Mouse (Mus musculus) hindlimb bud, embryonic 11.5 days (tissue): Measurements from ENCODE around the gene Olfr476.
"Not testable (repeated sequence)": the region's sequence is repeated elsewhere in the genome, so short reads cannot be mapped to it uniquely, and the experiment has no call there.

ENCODE experiments used
- DNase-seq: peaks from one replicate; pipeline ENCODE4 v3.0.0-alpha.2; 2012; ENCODE audit warnings: low read depth, low spot score; ENCODE audit errors: extremely low spot score

Olfr476 gene

DNA sequence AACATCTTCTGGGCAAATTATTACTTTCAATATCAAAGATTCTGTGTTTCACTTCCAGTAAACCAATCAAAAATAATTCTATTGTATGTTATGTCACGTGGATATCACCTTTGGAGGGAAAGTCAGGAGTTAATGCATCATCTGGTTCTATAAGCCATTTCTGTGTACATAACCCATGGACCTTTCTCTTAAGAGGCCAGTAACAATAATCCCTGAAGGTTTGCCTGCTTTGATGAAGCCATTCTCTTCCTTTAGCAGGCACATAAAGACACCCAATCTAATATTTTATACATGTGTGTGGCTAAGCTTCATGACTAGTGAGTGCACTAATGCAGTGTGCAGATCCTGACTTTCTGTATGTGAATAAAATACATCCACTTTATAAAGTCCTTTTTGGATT, at the start of gene Olfr476:
Gene Olfr476 (plus strand): TSS at position 301 of the 400 bp plus-strand sequence.
- no peak for DNase-seq

DNA sequence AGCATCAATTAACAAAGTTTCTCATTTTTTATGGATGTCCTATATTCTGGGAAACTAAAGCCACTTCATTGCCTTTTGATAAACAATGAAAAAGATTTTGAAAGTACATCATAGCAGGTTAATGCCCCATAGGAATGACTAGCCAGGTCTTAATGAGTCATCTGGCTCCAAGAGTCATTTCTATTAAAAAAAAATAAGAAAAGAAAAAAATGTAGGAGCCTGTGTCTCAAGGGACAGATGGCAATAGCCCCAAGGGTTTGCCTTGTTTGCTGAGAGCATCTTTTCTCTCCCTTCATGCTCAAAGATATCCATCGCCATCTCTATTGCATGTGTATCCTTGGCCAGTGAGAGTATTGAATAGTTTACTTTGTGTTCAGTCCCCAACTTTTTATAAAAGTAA, 34.5 kb upstream of the Olfr476 start, which contains the start of gene Olfr473:
Gene Olfr473 (plus strand): TSS at position 301 of the 400 bp plus-strand sequence.
- DNase-seq, result no peak

DNA sequence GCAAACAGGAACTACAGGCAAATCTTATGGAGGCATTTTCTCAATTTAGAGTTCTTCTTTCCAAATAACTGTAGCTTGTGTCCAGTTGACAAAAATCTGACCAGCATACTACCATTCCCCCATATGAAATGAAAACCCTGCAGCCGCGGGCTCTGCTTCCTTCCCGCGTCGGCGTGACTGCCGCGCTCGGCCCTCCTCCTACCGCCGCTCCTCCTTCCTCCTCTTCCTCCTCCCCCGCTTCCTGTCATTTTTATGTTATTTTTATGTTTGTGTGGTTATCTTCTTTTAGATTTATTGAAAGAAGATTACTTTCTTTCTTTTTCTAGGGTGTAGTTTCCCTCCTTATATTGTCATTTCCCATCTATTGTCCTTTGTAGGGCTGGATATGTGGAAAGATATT, 12.1 kb upstream of the Olfr476 start:
- DNase-seq, result not testable (repeated sequence)

DNA sequence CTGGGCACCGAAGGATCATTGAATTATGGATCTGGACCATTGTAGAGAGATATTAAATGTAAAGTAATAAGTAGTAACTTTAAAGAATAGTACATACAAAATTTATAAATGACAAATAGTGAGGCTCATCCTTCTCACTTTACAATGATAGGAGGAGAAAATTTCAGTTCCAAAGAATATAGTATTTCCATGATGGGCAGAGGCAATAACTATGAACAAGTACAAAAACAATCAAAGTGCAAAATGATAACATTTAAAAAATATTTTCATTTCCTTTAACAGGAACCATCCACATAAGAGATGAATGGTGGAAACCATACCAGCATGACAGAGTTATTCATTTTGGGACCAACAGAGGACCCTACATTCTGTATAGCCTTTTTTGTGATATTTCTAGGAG, 10.3 kb upstream of the Olfr476 start, which contains the start of gene Olfr474:
Gene Olfr474 (plus strand): TSS at position 301 of the 400 bp plus-strand sequence.
- DNase-seq, result no peak

DNA sequence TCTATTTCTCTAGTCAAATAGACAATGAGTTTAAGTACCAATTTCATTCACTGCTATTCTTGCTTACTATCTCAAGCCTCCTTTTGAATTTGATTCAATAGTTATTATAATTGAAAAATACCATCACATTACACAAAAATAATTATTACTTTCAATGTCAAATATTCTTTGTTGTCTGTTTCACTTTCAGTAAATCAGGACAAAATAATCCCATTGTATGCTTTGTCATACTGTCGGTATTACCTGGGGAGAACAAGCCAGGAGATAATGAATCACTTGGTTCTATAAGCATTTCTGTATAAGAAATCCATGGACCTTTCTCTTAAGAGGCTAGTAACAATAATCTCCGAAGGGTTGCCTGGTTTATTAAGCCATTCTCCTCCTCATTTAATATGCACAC, 21.8 kb downstream of the Olfr476 start, which contains the start of gene Olfr477:
Gene Olfr477 (plus strand): TSS at position 301 of the 400 bp plus-strand sequence.
- no peak for DNase-seq

DNA sequence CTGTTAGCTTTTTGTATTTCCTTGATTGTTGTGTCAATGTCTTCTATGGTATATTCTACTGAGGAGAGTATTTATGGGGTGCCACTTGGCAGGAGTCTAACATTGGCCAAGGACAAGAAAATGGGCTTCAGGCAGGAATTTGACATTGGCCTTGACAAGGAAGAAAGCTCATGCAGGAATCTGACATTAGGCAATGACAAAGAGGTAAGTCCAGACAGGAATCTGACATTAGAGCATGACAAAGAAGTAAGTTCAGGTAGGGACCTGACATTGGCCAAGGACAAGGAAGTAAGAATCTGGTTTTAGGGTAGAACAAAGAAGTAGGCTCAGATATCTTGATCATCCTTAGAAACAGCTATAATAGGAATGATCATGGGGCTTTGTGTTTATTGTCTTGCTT, 49.7 kb downstream of the Olfr476 start:
- not testable (repeated sequence) for DNase-seq
